Mouse (Mus musculus) retina, embryonic 14.5 days (tissue): Measurements from ENCODE around the gene Fam234b.
A peak's percentile ranks its signal among the peaks of the same experiment; 100 is the strongest.

Experiments used
- DNase-seq: peaks from one replicate; pipeline ENCODE4 v3.0.0-alpha.2; 2015; ENCODE audit warnings: low spot score

Fam234b gene

GRCm38 (mm10) chr6:135230586-135230985 lies 32.8 kb downstream of the Fam234b start:
- no peak for DNase-seq

GRCm38 (mm10) chr6:135232443-135233182 lies 34.8 kb downstream of the Fam234b start:
- DNase-seq, result no peak

GRCm38 (mm10) chr6:135235742-135236141 lies 38.0 kb downstream of the Fam234b start:
- DNase-seq, result no peak

- no peak for DNase-seq
Measured at GRCm38 (mm10) chr6:135236576-135236975, 38.8 kb downstream of the Fam234b start.

- no peak for DNase-seq
Measured at GRCm38 (mm10) chr6:135237326-135237725, 39.5 kb downstream of the Fam234b start.

- DNase-seq, result no peak
Measured at GRCm38 (mm10) chr6:135238211-135238610, 40.4 kb downstream of the Fam234b start.

GRCm38 (mm10) chr6:135240361-135240760 lies 42.6 kb downstream of the Fam234b start:
- no peak for DNase-seq

GRCm38 (mm10) chr6:135245586-135245985 lies 47.8 kb downstream of the Fam234b start:
- peak; percentile 24 for DNase-seq

- DNase-seq, result no peak
Measured at GRCm38 (mm10) chr6:135247861-135248260, 50.1 kb downstream of the Fam234b start.

GRCm38 (mm10) chr6:135249846-135250531 lies 52.2 kb downstream of the Fam234b start:
- DNase-seq, result peak; percentile 77

GRCm38 (mm10) chr6:135250926-135251699 lies 53.3 kb downstream of the Fam234b start:
- DNase-seq, result no peak

GRCm38 (mm10) chr6:135251849-135252727 lies 54.3 kb downstream of the Fam234b start:
- DNase-seq, result no peak

- peak; percentile 77 for DNase-seq
Measured at GRCm38 (mm10) chr6:135252728-135253077, 54.9 kb downstream of the Fam234b start.

GRCm38 (mm10) chr6:135254153-135254552 lies 56.4 kb downstream of the Fam234b start, which contains the start of gene Gsg1:
Gene Gsg1 (minus strand): TSS chr6:135254351.
- no peak for DNase-seq

- no peak for DNase-seq
Measured at GRCm38 (mm10) chr6:135260435-135260834, 62.7 kb downstream of the Fam234b start.

- no peak for DNase-seq
Measured at GRCm38 (mm10) chr6:135261124-135261523, 63.3 kb downstream of the Fam234b start.

- no peak for DNase-seq
Measured at GRCm38 (mm10) chr6:135262565-135262964, 64.8 kb downstream of the Fam234b start.

GRCm38 (mm10) chr6:135264136-135264535 lies 66.4 kb downstream of the Fam234b start:
- DNase-seq, result no peak

- no peak for DNase-seq
Measured at GRCm38 (mm10) chr6:135266056-135266455, 68.3 kb downstream of the Fam234b start.

GRCm38 (mm10) chr6:135267221-135267620 lies 69.4 kb downstream of the Fam234b start:
- DNase-seq, result no peak

- DNase-seq, result no peak
Measured at GRCm38 (mm10) chr6:135268392-135268791, 70.6 kb downstream of the Fam234b start.

- no peak for DNase-seq
Measured at GRCm38 (mm10) chr6:135269626-135270025, 71.8 kb downstream of the Fam234b start.
